Mouse (Mus musculus): ENCODE data around the gene Gm17657. TPM values are rescaled to one million over a fixed set of nuclear protein-coding genes. Genes with fewer than 3 reads are reported as not detected.
A peak's percentile ranks its signal among the peaks of the same experiment; 100 is the strongest.
"Not testable (repeated sequence)": the region's sequence is repeated elsewhere in the genome, so short reads cannot be mapped to it uniquely, and the experiment has no call there.

The Gm17657 gene
- polyA plus RNA-seq, 1 experiment: not detected

GRCm38 (mm10) chr17:29531278-29531677 is 18.2 kb downstream of the Gm17657 start:
- TF ChIP-seq POLR2A (IDR thresholded peaks at IDR 0.05; ENCODE audit: borderline replicate concordance, low read depth, low read length) (no peak), CTCF (IDR thresholded peaks at IDR 0.05; ENCODE audit: low read depth, low read length) (peak; percentile 36; the same call in 1 of the 2 replicates)
- Histone ChIP-seq H3K4me1 (ENCODE audit: control insufficient read depth, insufficient read depth, low read length) (peaks cover 9% of the 10 kb centered on the region), H3K4me3 (ENCODE audit: insufficient read depth, low read length) (no peak overlapping the region), H3K27ac (ENCODE audit: insufficient read depth, low read depth, low read length) (no peak overlapping the region)

- Histone ChIP-seq H3K4me3 (ENCODE audit: insufficient read depth, low read length) (no peak overlapping the region), H3K27ac (ENCODE audit: insufficient read depth, low read depth, low read length) (no peak overlapping the region), H3K4me1 (ENCODE audit: control insufficient read depth, insufficient read depth, low read length) (peaks cover 9% of the 10 kb centered on the region)
- TF ChIP-seq CTCF (IDR thresholded peaks at IDR 0.05; ENCODE audit: low read depth, low read length) (no peak), POLR2A (IDR thresholded peaks at IDR 0.05; ENCODE audit: borderline replicate concordance, low read depth, low read length) (no peak)
These were observed 18.9 kb downstream of the Gm17657 start for GRCm38 (mm10) chr17:29530508-29530907.

- TF ChIP-seq POLR2A (IDR thresholded peaks at IDR 0.05; ENCODE audit: borderline replicate concordance, low read depth, low read length) (no peak), CTCF (IDR thresholded peaks at IDR 0.05; ENCODE audit: low read depth, low read length) (peak; percentile 57; the same call in 1 of the 2 replicates)
- no peak overlapping the region for H3K27ac ChIP-seq (ENCODE audit: insufficient read depth, low read depth, low read length)
- H3K4me3 ChIP-seq (ENCODE audit: insufficient read depth, low read length): no peak overlapping the region
- H3K4me1 ChIP-seq (ENCODE audit: control insufficient read depth, insufficient read depth, low read length): peaks cover 9% of the 10 kb centered on the region
These were observed 20.8 kb downstream of the Gm17657 start for GRCm38 (mm10) chr17:29528568-29529187.

- Histone ChIP-seq H3K4me1 (ENCODE audit: control insufficient read depth, insufficient read depth, low read length) (no peaks in the 10 kb centered on the region), H3K27ac (ENCODE audit: insufficient read depth, low read depth, low read length) (no peak overlapping the region), H3K4me3 (ENCODE audit: insufficient read depth, low read length) (no peak overlapping the region)
- TF ChIP-seq POLR2A (IDR thresholded peaks at IDR 0.05; ENCODE audit: borderline replicate concordance, low read depth, low read length): no peak
- TF ChIP-seq CTCF (IDR thresholded peaks at IDR 0.05; ENCODE audit: low read depth, low read length): no peak
These were observed 23.8 kb downstream of the Gm17657 start for GRCm38 (mm10) chr17:29525613-29526012.

- H3K4me1 ChIP-seq (ENCODE audit: control insufficient read depth, insufficient read depth, low read length): no peaks in the 10 kb centered on the region
- H3K4me3 ChIP-seq (ENCODE audit: insufficient read depth, low read length): no peak overlapping the region
These were observed 29.7 kb downstream of the Gm17657 start for GRCm38 (mm10) chr17:29519731-29520130.

GRCm38 (mm10) chr17:29518665-29519064 is 30.8 kb downstream of the Gm17657 start:
- not testable (repeated sequence) for H3K27ac ChIP-seq (ENCODE audit: insufficient read depth, low read depth, low read length); H3K4me3 ChIP-seq (ENCODE audit: insufficient read depth, low read length)

More at GRCm38 (mm10) chr17:29519731-29520130, 29.7 kb downstream of the Gm17657 start:
- H3K27ac ChIP-seq (ENCODE audit: insufficient read depth, low read depth, low read length): no peak overlapping the region
- TF ChIP-seq CTCF (IDR thresholded peaks at IDR 0.05; ENCODE audit: low read depth, low read length) (no peak), POLR2A (IDR thresholded peaks at IDR 0.05; ENCODE audit: borderline replicate concordance, low read depth, low read length) (no peak)

GRCm38 (mm10) chr17:29514435-29514834 is 35.0 kb downstream of the Gm17657 start:
- TF ChIP-seq CTCF (IDR thresholded peaks at IDR 0.05; ENCODE audit: low read depth, low read length) (peak; percentile 77), POLR2A (IDR thresholded peaks at IDR 0.05; ENCODE audit: borderline replicate concordance, low read depth, low read length) (no peak)
- no peak overlapping the region for H3K27ac ChIP-seq (ENCODE audit: insufficient read depth, low read depth, low read length)
- 0 out of 2 replicates have a peak, but pooled peaks cover 2% of the 10 kb centered on the region for H3K4me1 ChIP-seq (ENCODE audit: control insufficient read depth, insufficient read depth, low read length)
- H3K4me3 ChIP-seq (ENCODE audit: insufficient read depth, low read length): no peak overlapping the region

More at GRCm38 (mm10) chr17:29518665-29519064, 30.8 kb downstream of the Gm17657 start:
- H3K4me1 ChIP-seq (ENCODE audit: control insufficient read depth, insufficient read depth, low read length): not testable (repeated sequence)

- peak; percentile 65; the same call in 1 of the 2 replicates for TF ChIP-seq CTCF (IDR thresholded peaks at IDR 0.05; ENCODE audit: low read depth, low read length)
- no peak for TF ChIP-seq POLR2A (IDR thresholded peaks at IDR 0.05; ENCODE audit: borderline replicate concordance, low read depth, low read length)
- Histone ChIP-seq H3K27ac (ENCODE audit: insufficient read depth, low read depth, low read length) (no peak overlapping the region), H3K4me3 (ENCODE audit: insufficient read depth, low read length) (no peak overlapping the region), H3K4me1 (ENCODE audit: control insufficient read depth, insufficient read depth, low read length) (0 out of 2 replicates have a peak, but pooled peaks cover 2% of the 10 kb centered on the region)
These were observed 36.3 kb downstream of the Gm17657 start for GRCm38 (mm10) chr17:29513044-29513730.

GRCm38 (mm10) chr17:29510691-29511090 is 38.7 kb downstream of the Gm17657 start:
- Histone ChIP-seq H3K4me1 (ENCODE audit: control insufficient read depth, insufficient read depth, low read length) (0 out of 2 replicates have a peak, but pooled peaks cover 2% of the 10 kb centered on the region), H3K4me3 (ENCODE audit: insufficient read depth, low read length) (no peak overlapping the region), H3K27ac (ENCODE audit: insufficient read depth, low read depth, low read length) (no peak overlapping the region)
- TF ChIP-seq CTCF (IDR thresholded peaks at IDR 0.05; ENCODE audit: low read depth, low read length) (no peak), POLR2A (IDR thresholded peaks at IDR 0.05; ENCODE audit: borderline replicate concordance, low read depth, low read length) (no peak)

Measured in bone marrow macrophage, adult 2 months (primary cell).